Mouse (Mus musculus): ENCODE results near the gene Col15a1.

GRCm38 (mm10) chr4:47329285-47329684 is 121.3 kb downstream of the Col15a1 start:
- no peak for TF ChIP-seq POLR2A (IDR thresholded peaks at IDR 0.05; ENCODE audit: borderline replicate concordance, extremely low read depth, insufficient read depth, insufficient read length, poor library complexity, severe bottlenecking)
- TF ChIP-seq CTCF (IDR thresholded peaks at IDR 0.05; ENCODE audit: borderline replicate concordance, extremely low read depth, insufficient read depth, insufficient read length), result no peak
